Mouse (Mus musculus) cerebellum, adult 2 months (tissue): ENCODE results near the gene Dlx4.

ENCODE experiments used
- CTCF ChIP-seq: fragments of 200-500 bp; IDR thresholded peaks from 2 replicates; pipeline ENCODE4 v1.5.1; 2011; ENCODE audit warnings: low read depth, mild to moderate bottlenecking, control low read depth, low read length, moderate library complexity, borderline replicate concordance; ENCODE audit not compliant: insufficient read depth
- POLR2A ChIP-seq: fragments of 200-500 bp; IDR thresholded peaks from 2 replicates; pipeline ENCODE4 v1.6.1; 2011; ENCODE audit warnings: low read length, control low read depth, borderline replicate concordance; ENCODE audit not compliant: insufficient read depth

DNA sequence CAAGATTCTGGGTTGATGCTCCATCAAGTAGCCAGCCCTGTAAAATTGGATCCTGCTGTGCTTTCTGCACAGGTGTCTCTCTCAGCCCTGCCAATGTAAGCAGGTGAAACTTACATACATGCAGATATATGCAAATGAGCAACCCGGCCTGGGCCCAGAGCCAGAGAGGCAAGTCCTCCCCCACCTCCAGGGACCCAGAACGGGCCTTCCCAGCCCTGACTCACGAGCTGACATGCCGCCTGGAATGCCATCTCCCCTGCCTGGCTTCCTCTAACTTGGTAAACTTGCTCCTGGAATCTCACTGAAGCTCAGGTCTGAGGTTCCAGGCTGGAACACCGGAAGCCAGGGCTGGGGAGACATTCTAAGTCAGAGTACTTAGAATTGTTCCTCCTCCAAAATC is 7.1 kb upstream of the Dlx4 start:
- no peak for TF ChIP-seq CTCF
- no peak for TF ChIP-seq POLR2A
